ENCODE assay signal across 28 mouse cellular contexts in the genomic region with DNA sequence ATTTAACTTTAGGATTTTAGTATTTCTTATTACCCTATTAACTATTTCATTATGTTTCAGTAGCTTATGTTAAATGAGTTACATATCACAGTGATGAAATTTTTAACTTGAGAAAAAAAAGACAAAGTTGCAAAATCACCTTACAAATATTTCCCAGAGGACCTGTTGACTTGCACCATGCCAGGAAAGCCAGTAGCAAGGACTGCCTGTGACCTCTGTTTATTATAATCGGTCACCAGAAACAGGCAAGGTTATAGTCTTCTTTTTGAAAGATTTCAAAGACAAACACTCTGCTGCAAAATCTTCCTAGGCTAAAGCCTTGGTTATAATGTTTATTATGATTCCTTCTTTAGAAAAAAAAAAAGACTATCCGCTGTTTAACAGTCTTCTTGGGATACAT. TPM values are rescaled to one million over a fixed set of nuclear protein-coding genes. Genes with fewer than 3 reads are reported as not detected.
DNase-seq lines count a peak whose midpoint lies in the region; ATAC-seq and TF ChIP-seq lines count a peak whose summit lies in the region.
"Had no signal": no experiment of that assay in that cellular context is flagged by ENCODE, and none has a peak within 500 bp of the region (broad histone marks: within the 10 kb centered on the region; RNA-seq: fewer than 3 reads in every experiment).

No protein-coding gene starts in this region.

- peak overlapping the region; percentile 59 for H3K9ac ChIP-seq in heart, embryonic 16.5 days (ENCODE audit: low read length)
- H3K9ac ChIP-seq in lung, postnatal 0 days (replicated peaks; ENCODE audit: low read depth), result no peak overlapping the region
- H3K9ac ChIP-seq: embryonic facial prominence, embryonic 15.5 days; forebrain, embryonic 13.5 days; hindbrain, embryonic 14.5 days; liver, embryonic 15.5 days; midbrain, embryonic 15.5 days; neural tube, embryonic 15.5 days had no signal

- H3K4me1 ChIP-seq in heart, embryonic 16.5 days (ENCODE audit: control insufficient read depth, insufficient read depth, low read length), result peaks cover 6% of the 10 kb centered on the region
- no peaks in the 10 kb centered on the region for H3K4me1 ChIP-seq in lung, postnatal 0 days (ENCODE audit: insufficient read depth, low read depth, low read length)
- H3K4me1 ChIP-seq in hindbrain, embryonic 10.5 days (replicated peaks), result no peaks in the 10 kb centered on the region
- H3K4me1 ChIP-seq: embryonic facial prominence, embryonic 10.5 days; embryonic facial prominence, embryonic 15.5 days; forebrain, embryonic 13.5 days; liver, embryonic 15.5 days; midbrain, embryonic 10.5 days; midbrain, embryonic 15.5 days; neural tube, embryonic 15.5 days had no signal

- peak overlapping the region; percentile 68 for H3K4me3 ChIP-seq in gastrocnemius, adult 2 months
- H3K4me3 ChIP-seq in heart, embryonic 16.5 days (ENCODE audit: low read length), result peak overlapping the region; percentile 40
- 0 out of 2 replicates have a peak overlapping the region, but pooled peaks have one; percentile 15 for H3K4me3 ChIP-seq in lung, postnatal 0 days (ENCODE audit: low read depth, low read length)
- H3K4me3 ChIP-seq in hindbrain, embryonic 10.5 days, result no peak overlapping the region
- H3K4me3 ChIP-seq: embryonic facial prominence, embryonic 10.5 days; embryonic facial prominence, embryonic 15.5 days; forebrain, embryonic 13.5 days; liver, embryonic 15.5 days; midbrain, embryonic 10.5 days; midbrain, embryonic 15.5 days; neural tube, embryonic 15.5 days had no signal

- ATAC-seq in heart, embryonic 16.5 days (replicated peaks; ENCODE audit: extremely low read depth, insufficient read depth, low FRiP score), result no peak
- ATAC-seq in lung, postnatal 0 days, result no peak
- ATAC-seq in activated CD4-positive, CD25-positive, alpha-beta regulatory T cell, adult 4 months, result no peak
- ATAC-seq: forebrain, embryonic 13.5 days; intestine, postnatal 0 days; midbrain, embryonic 15.5 days had no signal

- no peak for TF ChIP-seq CTCF in gastrocnemius, adult 2 months (IDR thresholded peaks at IDR 0.05)
- no peak for TF ChIP-seq CTCF in lung, postnatal 0 days (IDR thresholded peaks at IDR 0.05)

- TF ChIP-seq EP300 in lung, postnatal 0 days (IDR thresholded peaks at IDR 0.05), result no peak

- H3K4me2 ChIP-seq in heart, embryonic 16.5 days (ENCODE audit: low read depth, low read length), result peak overlapping the region; percentile 50
- no peak overlapping the region; the same call in 1 of the 2 replicates for H3K4me2 ChIP-seq in lung, postnatal 0 days (replicated peaks; ENCODE audit: low read depth, low read length)
- H3K4me2 ChIP-seq: embryonic facial prominence, embryonic 15.5 days; forebrain, embryonic 13.5 days; hindbrain, embryonic 14.5 days; liver, embryonic 15.5 days; midbrain, embryonic 15.5 days; neural tube, embryonic 15.5 days had no signal

- H3K27ac ChIP-seq in gastrocnemius, adult 2 months, result peak overlapping the region; percentile 77
- peak overlapping the region; percentile 55 for H3K27ac ChIP-seq in heart, embryonic 16.5 days (ENCODE audit: low read length)
- H3K27ac ChIP-seq in lung, postnatal 0 days (ENCODE audit: low read length), result no peak overlapping the region
- no peak overlapping the region for H3K27ac ChIP-seq in hindbrain, embryonic 10.5 days
- H3K27ac ChIP-seq: embryonic facial prominence, embryonic 10.5 days; embryonic facial prominence, embryonic 15.5 days; forebrain, embryonic 13.5 days; hindbrain, embryonic 14.5 days; liver, embryonic 15.5 days; midbrain, embryonic 10.5 days; midbrain, embryonic 15.5 days; neural tube, embryonic 15.5 days had no signal

- H3K27me3 ChIP-seq in heart, embryonic 16.5 days (ENCODE audit: control insufficient read depth, insufficient read depth, low read length), result no peaks in the 10 kb centered on the region
- no peaks in the 10 kb centered on the region for H3K27me3 ChIP-seq in lung, postnatal 0 days (replicated peaks; ENCODE audit: insufficient read depth, low read length)
- no peaks in the 10 kb centered on the region for H3K27me3 ChIP-seq in hindbrain, embryonic 10.5 days (ENCODE audit: insufficient read depth, poor library complexity, severe bottlenecking)
- H3K27me3 ChIP-seq: embryonic facial prominence, embryonic 15.5 days; forebrain, embryonic 13.5 days; liver, embryonic 15.5 days; midbrain, embryonic 15.5 days; neural tube, embryonic 15.5 days had no signal

- intact Hi-C loops in gastrocnemius, adult 2 months (cut with DNase I), result loop anchor here (5.0 kb wide), 1 partner anchor 34 kb away; no protein-coding TSS in a partner anchor

- no peaks in the 10 kb centered on the region for H3K9me3 ChIP-seq in heart, embryonic 16.5 days (replicated peaks; ENCODE audit: control insufficient read depth, low read length)
- no peaks in the 10 kb centered on the region for H3K9me3 ChIP-seq in lung, postnatal 0 days (ENCODE audit: low read length)
- no peaks in the 10 kb centered on the region for H3K9me3 ChIP-seq in hindbrain, embryonic 10.5 days
- H3K9me3 ChIP-seq: embryonic facial prominence, embryonic 10.5 days; embryonic facial prominence, embryonic 15.5 days; forebrain, embryonic 13.5 days; G1E; liver, embryonic 15.5 days; midbrain, embryonic 10.5 days; midbrain, embryonic 15.5 days; neural tube, embryonic 15.5 days had no signal

- WGBS in heart, embryonic 16.5 days, result 74% methylated on average over 2 of the region's 2 CpGs
- WGBS in lung, postnatal 0 days, result 63% methylated on average over 2 of the region's 2 CpGs
- 86% methylated on average over 2 of the region's 2 CpGs for WGBS in hindbrain, embryonic 10.5 days

- H3K36me3 ChIP-seq in heart, embryonic 16.5 days (ENCODE audit: control insufficient read depth, insufficient read depth), result no peaks in the 10 kb centered on the region
- no peaks in the 10 kb centered on the region for H3K36me3 ChIP-seq in lung, postnatal 0 days (ENCODE audit: insufficient read depth, low read length)
- no peaks in the 10 kb centered on the region for H3K36me3 ChIP-seq in hindbrain, embryonic 10.5 days
- H3K36me3 ChIP-seq: embryonic facial prominence, embryonic 10.5 days; embryonic facial prominence, embryonic 15.5 days; G1E; liver, embryonic 15.5 days; midbrain, embryonic 10.5 days; midbrain, embryonic 15.5 days; neural tube, embryonic 15.5 days had no signal

- no peak for DNase-seq in gastrocnemius, adult 2 months
- no peak for DNase-seq in gastrocnemius, postnatal 10 days
- DNase-seq in heart, adult 8-10 months (ENCODE audit: low spot score), result no peak
- no peak for DNase-seq in lung, postnatal 0 days (ENCODE audit: low spot score)
- DNase-seq in lung, postnatal 10 days, result no peak
- no peak for DNase-seq in hindbrain, embryonic 10.5 days (ENCODE audit: low spot score)
- DNase-seq: adrenal gland, postnatal 25 days; cerebellum, adult 2 months; cerebellum, postnatal 14 days; gastrocnemius, postnatal 25 days; heart, postnatal 4 days; kidney, postnatal 25 days; liver; retina, postnatal 1 day; right cerebral cortex, postnatal 14 days; thymus, postnatal 25 days had no signal

RNA-seq across cellular contexts. Expression of a gene that starts 39.9 kb away (rescaled TPM):
- 100 to 1,000 TPM; 237 to 443 TPM for total RNA-seq in gastrocnemius, adult 2 months (2021)
- 100 to 1,000 TPM; 305 to 344 TPM for total RNA-seq in gastrocnemius, postnatal 10 days (2021)
- 202 and 223 TPM in 2 replicates for polyA plus RNA-seq in heart, embryonic 16.5 days (2015; fragmentation: Nextera tagmentation; extraction: Ambion mirVana)
- total RNA-seq in heart, adult 8-10 months (2022), result 1,000 to 10,000 TPM; 1,805 to 2,010 (median 1,953) TPM
- 448 and 458 TPM in 2 replicates for polyA plus RNA-seq in lung, postnatal 0 days (2015; fragmentation: Nextera tagmentation; extraction: Ambion mirVana)
- polyA plus RNA-seq in activated CD4-positive, CD25-positive, alpha-beta regulatory T cell, adult 4 months (2017; shearing (Covaris generic)), result under 1 TPM in 1 of 2 experiments, not detected in 1; 0.20 TPM
- polyA plus RNA-seq in hindbrain, embryonic 10.5 days (2016; fragmentation: Nextera tagmentation; extraction: Ambion mirVana), result 1.2 and 1.4 TPM in 2 replicates
- polyA plus RNA-seq: G1E had no signal

Comparison
In these comparisons a context has a peak if more than half of its experiments do, and no peak if none do; other contexts are left out.
1. H3K27ac ChIP-seq: peak in gastrocnemius, adult 2 months (single experiment) and heart, embryonic 16.5 days (single experiment); none in lung, postnatal 0 days (single experiment) and hindbrain, embryonic 10.5 days (single experiment).
2. RNA of a gene that starts 39.9 kb away (polyA plus RNA-seq): 448 to 458 TPM in lung, postnatal 0 days and 202 to 223 TPM in heart, embryonic 16.5 days; 1.2 to 1.4 TPM in hindbrain, embryonic 10.5 days and 0.20 TPM in activated CD4-positive, CD25-positive, alpha-beta regulatory T cell, adult 4 months; every median in the first group is over 10 times any median in the second.